Mouse (Mus musculus): Measurements from ENCODE around the gene Dis3l2.

- no peak for TF ChIP-seq CTCF (IDR thresholded peaks at IDR 0.05; ENCODE audit: low read depth)
- no peak for TF ChIP-seq EP300 (IDR thresholded peaks at IDR 0.05; ENCODE audit: low read depth)
Observed at GRCm38 (mm10) chr1:86719391-86719790, 15.8 kb downstream of the Dis3l2 start.
